ENCODE assay signal across 25 mouse cellular contexts in the genomic region with DNA sequence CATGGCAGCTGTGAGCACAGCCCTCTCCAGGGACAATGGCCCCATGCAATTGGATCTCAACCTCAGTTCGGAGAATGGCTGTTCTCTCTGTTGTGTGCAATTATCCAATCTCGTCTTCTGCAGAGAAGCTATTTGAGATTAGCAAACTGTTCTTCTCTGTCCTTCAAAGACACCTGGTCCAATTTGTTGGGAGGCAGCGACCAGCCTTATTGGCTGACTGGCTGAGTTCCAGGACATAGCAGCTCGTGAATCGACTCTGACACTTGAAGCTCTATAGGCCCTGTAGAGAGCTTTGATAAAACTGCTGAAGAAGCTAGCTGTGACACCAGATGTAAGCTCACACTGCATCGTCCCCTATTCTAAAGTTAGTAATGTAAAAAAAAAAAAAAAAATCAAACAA. TPM values are rescaled to one million over a fixed set of nuclear protein-coding genes. Genes with fewer than 3 reads are reported as not detected.
A peak's percentile ranks its signal among the peaks of the same experiment; 100 is the strongest.
DNase-seq lines count a peak whose midpoint lies in the region; ATAC-seq and TF ChIP-seq lines count a peak whose summit lies in the region.
"Had no signal": no experiment of that assay in that cellular context is flagged by ENCODE, and none has a peak within 500 bp of the region (broad histone marks: within the 10 kb centered on the region; RNA-seq: fewer than 3 reads in every experiment).

No protein-coding gene starts in this region.

- no peaks in the 10 kb centered on the region for H3K4me1 ChIP-seq in forebrain, embryonic 14.5 days (ENCODE audit: control insufficient read depth, insufficient read depth, low read length)
- H3K4me1 ChIP-seq in forebrain, embryonic 12.5 days: no peaks in the 10 kb centered on the region
- no peaks in the 10 kb centered on the region for H3K4me1 ChIP-seq in stomach, postnatal 0 days (replicated peaks; ENCODE audit: control insufficient read depth, insufficient read depth)
- H3K4me1 ChIP-seq: embryonic facial prominence, embryonic 15.5 days; forebrain, embryonic 10.5 days; heart, embryonic 13.5 days; hindbrain, embryonic 12.5 days had no signal

- WGBS in forebrain, embryonic 14.5 days: 48% methylated on average over 6 of the region's 6 CpGs
- 67% methylated on average over 6 of the region's 6 CpGs for WGBS in forebrain, embryonic 12.5 days
- 71% methylated on average over 6 of the region's 6 CpGs for WGBS in stomach, postnatal 0 days

- no peak overlapping the region for H3K27ac ChIP-seq in forebrain, embryonic 14.5 days (ENCODE audit: low read depth, low read length)
- H3K27ac ChIP-seq in forebrain, embryonic 12.5 days: no peak overlapping the region
- 0 out of 2 replicates have a peak overlapping the region, but pooled peaks have one; percentile 14 for H3K27ac ChIP-seq in layer of hippocampus, adult 2 months
- no peak overlapping the region for H3K27ac ChIP-seq in stomach, postnatal 0 days (replicated peaks)
- H3K27ac ChIP-seq: embryonic facial prominence, embryonic 15.5 days; forebrain, embryonic 10.5 days; heart, embryonic 13.5 days; hindbrain, embryonic 12.5 days had no signal

- no peaks in the 10 kb centered on the region for H3K36me3 ChIP-seq in forebrain, embryonic 14.5 days (ENCODE audit: control insufficient read depth, insufficient read depth, low read length)
- H3K36me3 ChIP-seq in forebrain, embryonic 12.5 days (replicated peaks): no peaks in the 10 kb centered on the region
- H3K36me3 ChIP-seq in stomach, postnatal 0 days (ENCODE audit: control insufficient read depth, insufficient read depth, low read length): no peaks in the 10 kb centered on the region
- H3K36me3 ChIP-seq: embryonic facial prominence, embryonic 15.5 days; forebrain, embryonic 10.5 days; heart, embryonic 13.5 days; hindbrain, embryonic 12.5 days had no signal

- TF ChIP-seq POLR2A in brain, embryonic 14.5 days (IDR thresholded peaks at IDR 0.05; ENCODE audit: borderline replicate concordance, extremely low read depth, insufficient read depth, insufficient read length, poor library complexity, severe bottlenecking): no peak

- no peak for ATAC-seq in cerebellum, adult (ENCODE audit: insufficient number of reproducible peaks, low FRiP score, low TSS enrichment)
- no peak for ATAC-seq in forebrain, embryonic 14.5 days
- no peak for ATAC-seq in forebrain, embryonic 12.5 days (ENCODE audit: low FRiP score)
- no peak for ATAC-seq in stomach, postnatal 0 days (ENCODE audit: low FRiP score, low TSS enrichment)
- ATAC-seq: hindbrain, embryonic 16.5 days; inflammation-experienced regulatory T-cells, adult 6 months; intestine, postnatal 0 days had no signal

- TF ChIP-seq CTCF in layer of hippocampus, adult 2 months (conservative IDR thresholded peaks at IDR 0.05): no peak
- no peak for TF ChIP-seq CTCF in brain, embryonic 14.5 days (IDR thresholded peaks at IDR 0.05; ENCODE audit: borderline replicate concordance, extremely low read depth, insufficient read depth, insufficient read length)
- no peak for TF ChIP-seq CTCF in stomach, postnatal 0 days (IDR thresholded peaks at IDR 0.05; ENCODE audit: low read depth)

- H3K4me3 ChIP-seq in forebrain, embryonic 14.5 days (ENCODE audit: low read depth, low read length): no peak overlapping the region
- no peak overlapping the region for H3K4me3 ChIP-seq in forebrain, embryonic 12.5 days (replicated peaks)
- H3K4me3 ChIP-seq in layer of hippocampus, adult 2 months: no peak overlapping the region
- no peak overlapping the region for H3K4me3 ChIP-seq in stomach, postnatal 0 days (ENCODE audit: low read depth, low read length)
- H3K4me3 ChIP-seq: embryonic facial prominence, embryonic 15.5 days; erythroblast, embryonic 14.5 days; forebrain, embryonic 10.5 days; heart, embryonic 13.5 days; hindbrain, embryonic 12.5 days had no signal

- H3K27me3 ChIP-seq in forebrain, embryonic 14.5 days (replicated peaks; ENCODE audit: control insufficient read depth, insufficient read depth, low read length): no peaks in the 10 kb centered on the region
- H3K27me3 ChIP-seq in forebrain, embryonic 12.5 days: no peaks in the 10 kb centered on the region
- no peaks in the 10 kb centered on the region for H3K27me3 ChIP-seq in stomach, postnatal 0 days (ENCODE audit: control insufficient read depth, insufficient read depth, low read length)
- H3K27me3 ChIP-seq: embryonic facial prominence, embryonic 15.5 days; heart, embryonic 13.5 days; hindbrain, embryonic 12.5 days had no signal

- H3K9me3 ChIP-seq in forebrain, embryonic 14.5 days (replicated peaks; ENCODE audit: control insufficient read depth, low read length): no peaks in the 10 kb centered on the region
- no peaks in the 10 kb centered on the region for H3K9me3 ChIP-seq in forebrain, embryonic 12.5 days
- no peaks in the 10 kb centered on the region for H3K9me3 ChIP-seq in stomach, postnatal 0 days (ENCODE audit: control insufficient read depth, low read length)
- H3K9me3 ChIP-seq: embryonic facial prominence, embryonic 15.5 days; forebrain, embryonic 10.5 days; heart, embryonic 13.5 days; hindbrain, embryonic 12.5 days had no signal

- H3K9ac ChIP-seq in forebrain, embryonic 14.5 days (ENCODE audit: low read length): no peak overlapping the region
- no peak overlapping the region for H3K9ac ChIP-seq in forebrain, embryonic 12.5 days
- no peak overlapping the region for H3K9ac ChIP-seq in stomach, postnatal 0 days (ENCODE audit: low read length)
- H3K9ac ChIP-seq: embryonic facial prominence, embryonic 15.5 days; heart, embryonic 13.5 days; hindbrain, embryonic 12.5 days had no signal

- no peak for TF ChIP-seq EP300 in stomach, postnatal 0 days (optimal IDR thresholded peaks at IDR 0.05)

- H3K4me2 ChIP-seq in forebrain, embryonic 14.5 days (ENCODE audit: low read length): no peak overlapping the region
- no peak overlapping the region for H3K4me2 ChIP-seq in forebrain, embryonic 12.5 days
- no peak overlapping the region for H3K4me2 ChIP-seq in stomach, postnatal 0 days (replicated peaks; ENCODE audit: low read depth)
- H3K4me2 ChIP-seq: embryonic facial prominence, embryonic 15.5 days; heart, embryonic 13.5 days; hindbrain, embryonic 12.5 days had no signal

- peak; percentile 27 to 29 for DNase-seq in cerebellum, adult 18-20 months
- DNase-seq in forebrain, embryonic 14.5 days (ENCODE audit: low spot score): peak; percentile 13
- no peak for DNase-seq in layer of hippocampus, adult 2 months (ENCODE audit: low spot score in 2 of 2)
- DNase-seq in layer of hippocampus, postnatal 25 days (ENCODE audit: extremely low spot score in 1 of 2, low spot score in 1 of 2): no peak
- peak; percentile 33 for DNase-seq in brain, embryonic 14.5 days (ENCODE audit: low read depth)
- DNase-seq in stomach, postnatal 0 days (ENCODE audit: low spot score): no peak
- DNase-seq: adrenal gland, postnatal 10 days; embryo, embryonic 11 days; gastrocnemius, postnatal 10 days; heart, postnatal 36 days; kidney, adult 8-10 months had no signal

RNA-seq across cellular contexts. Expression of a gene that starts 12.7 kb away (rescaled TPM):
- polyA plus RNA-seq in forebrain, embryonic 14.5 days (2014; fragmentation: Nextera tagmentation; extraction: Ambion mirVana): 6.5 and 11.3 TPM in 2 replicates
- 0.77 and 0.97 TPM in 2 replicates for polyA plus RNA-seq in forebrain, embryonic 12.5 days (2016; fragmentation: Nextera tagmentation; extraction: Ambion mirVana)
- total RNA-seq in layer of hippocampus, adult 2 months (2021): 10 to 100 TPM; 30.4 to 38.9 TPM
- total RNA-seq in layer of hippocampus, postnatal 25 days (2021): 10 to 100 TPM; 30.8 to 36.1 TPM
- 9.5 and 19.5 TPM in 2 replicates for polyA plus RNA-seq in brain, embryonic 14.5 days (2012; rRNA removed)
- polyA plus RNA-seq in stomach, postnatal 0 days (2015; fragmentation: Nextera tagmentation; extraction: Ambion mirVana): 0.58 and 0.75 TPM in 2 replicates
- total RNA-seq: common myeloid progenitor, adult 5-6 weeks; heart, postnatal 36 days; MEL had no signal
- polyA plus RNA-seq: C2C12; erythroblast, embryonic 14.5 days; heart, postnatal 0 days; inflammation-experienced regulatory T-cells, adult 6 months had no signal

Comparison
In these comparisons a context has a peak if more than half of its experiments do, and no peak if none do; other contexts are left out.
1. DNase-seq: peak in cerebellum, adult 18-20 months (2 of 2), forebrain, embryonic 14.5 days (single experiment) and brain, embryonic 14.5 days (single experiment); none in layer of hippocampus, adult 2 months (0 of 2), layer of hippocampus, postnatal 25 days (0 of 2) and stomach, postnatal 0 days (single experiment).